Mouse (Mus musculus): ENCODE results near the gene Smim10l2a. TPM values are rescaled to one million over a fixed set of nuclear protein-coding genes. Genes with fewer than 3 reads are reported as not detected.

Gene Smim10l2a
- polyA plus RNA-seq (2012; rRNA removed) = 0.17 and 0.18 TPM in 2 replicates

DNA sequence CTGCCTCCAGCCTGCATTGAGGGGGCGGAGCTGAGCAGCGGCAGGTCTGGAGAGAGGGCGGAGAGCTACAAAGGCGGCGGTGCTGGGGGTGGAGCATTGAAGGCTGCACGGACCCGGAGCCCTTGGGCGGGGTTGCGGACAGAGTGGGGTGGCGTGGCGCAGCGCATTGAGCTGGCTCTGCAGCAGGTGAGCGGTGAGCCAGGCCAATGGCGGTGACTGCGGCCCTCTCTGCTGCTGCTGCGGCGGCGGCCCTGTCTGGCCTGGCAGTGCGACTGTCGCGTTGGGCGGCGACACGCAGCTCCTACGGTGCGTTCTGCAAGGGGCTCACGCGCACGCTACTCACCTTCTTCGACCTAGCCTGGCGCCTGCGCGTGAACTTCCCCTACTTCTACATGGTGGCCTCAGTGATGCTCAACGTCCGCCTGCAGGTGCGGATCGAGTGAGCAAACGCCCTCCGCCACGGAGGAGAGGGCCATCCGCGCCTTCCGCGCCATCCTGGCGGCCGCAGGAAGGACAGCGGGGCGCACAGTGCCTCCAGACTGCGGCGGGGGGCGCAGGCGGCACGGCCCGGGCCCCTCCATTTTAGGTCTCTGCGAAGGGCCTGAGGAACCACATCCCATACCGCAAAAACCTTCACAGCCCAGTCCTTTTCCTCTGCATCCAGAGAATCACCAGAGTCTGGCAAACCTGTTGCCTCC is at the start of gene Smim10l2a:
Gene Smim10l2a (plus strand): TSS at position 156 of the 698 bp plus-strand sequence.

GRCm38 (mm10) chrX:56346176-56346931 is 28.0 kb upstream of the Smim10l2a start, which contains the start of gene Zfp449:
Zfp449 (plus strand) TSS chrX:56346400.

Other genes with a start within 250 kb of the Smim10l2a start
- gene 3830403N18Rik, start 238.0 kb upstream of the Smim10l2a start, polyA plus RNA-seq (2012; rRNA removed) = 0.27 and 0.42 TPM in 2 replicates
- gene Gm773, start 161.7 kb upstream of the Smim10l2a start, polyA plus RNA-seq (2012; rRNA removed) = not detected in 2 replicates
- gene Zfp449, start 28.2 kb upstream of the Smim10l2a start, polyA plus RNA-seq (2012; rRNA removed) = 0.56 and 0.57 TPM in 2 replicates
- 0.21 TPM in 1 of 2 replicates, not detected in the other for gene Gm2174, start 73.4 kb downstream of the Smim10l2a start, polyA plus RNA-seq (2012; rRNA removed)
- gene Ints6l, start 80.3 kb downstream of the Smim10l2a start, polyA plus RNA-seq (2012; rRNA removed) = 84.7 and 94.5 TPM in 2 replicates
- gene Gm10477, start 150.2 kb downstream of the Smim10l2a start, polyA plus RNA-seq (2012; rRNA removed) = not detected in 2 replicates
- gene Gm648, start 175.0 kb downstream of the Smim10l2a start, polyA plus RNA-seq (2012; rRNA removed) = 0.02 TPM in 1 of 2 replicates, not detected in the other
- gene Mmgt1, start 223.5 kb downstream of the Smim10l2a start, polyA plus RNA-seq (2012; rRNA removed) = 4.8 and 6.0 TPM in 2 replicates
- 3.2 and 4.1 TPM in 2 replicates for gene Slc9a6, start 235.2 kb downstream of the Smim10l2a start, polyA plus RNA-seq (2012; rRNA removed)

Data from liver, embryonic 14 days (tissue).